Mouse (Mus musculus) lung, postnatal 0 days (tissue): Measurements from ENCODE around the gene BC004004.
A peak's percentile ranks its signal among the peaks of the same experiment; 100 is the strongest.

Experiments
- CTCF ChIP-seq: IDR thresholded peaks from 2 replicates; pipeline ENCODE4 v1.5.1; 2016; ENCODE audit warnings: antibody characterized with exemption, mild to moderate bottlenecking
- EP300 ChIP-seq: IDR thresholded peaks from 2 replicates; pipeline ENCODE4 v1.6.1; 2016; ENCODE audit warnings: antibody characterized with exemption, mild to moderate bottlenecking, control low read depth

DNA sequence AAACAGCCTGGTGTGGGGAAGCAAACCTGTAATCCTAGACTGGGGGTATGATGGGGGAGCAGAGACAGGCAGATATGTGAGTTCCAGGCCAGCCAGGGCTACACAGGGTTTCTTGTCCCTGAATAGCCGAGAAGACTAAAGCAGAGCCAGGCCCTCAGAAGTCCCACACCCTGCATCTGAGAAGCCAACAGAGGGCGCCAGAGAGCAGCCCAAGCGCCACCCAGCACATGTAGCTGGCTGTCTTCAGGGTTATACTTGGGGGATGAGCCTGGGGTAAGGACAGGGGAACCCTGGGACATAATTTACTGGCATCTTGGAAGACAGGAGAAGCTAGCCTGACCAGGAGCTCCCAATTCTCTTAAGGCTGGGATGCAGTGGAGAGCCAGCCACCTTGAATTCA lies 9.1 kb upstream of the BC004004 start:
- peak; percentile 98 for TF ChIP-seq CTCF
- TF ChIP-seq EP300: no peak
